Mouse (Mus musculus) WW6 (cell line): ENCODE measurements around the gene Fbxo24.

Experiments used
- DNase-seq: peaks from one replicate; pipeline ENCODE4 v3.0.0-alpha.2; 2013; ENCODE audit warnings: low read depth, low spot score

The Fbxo24 gene

DNA sequence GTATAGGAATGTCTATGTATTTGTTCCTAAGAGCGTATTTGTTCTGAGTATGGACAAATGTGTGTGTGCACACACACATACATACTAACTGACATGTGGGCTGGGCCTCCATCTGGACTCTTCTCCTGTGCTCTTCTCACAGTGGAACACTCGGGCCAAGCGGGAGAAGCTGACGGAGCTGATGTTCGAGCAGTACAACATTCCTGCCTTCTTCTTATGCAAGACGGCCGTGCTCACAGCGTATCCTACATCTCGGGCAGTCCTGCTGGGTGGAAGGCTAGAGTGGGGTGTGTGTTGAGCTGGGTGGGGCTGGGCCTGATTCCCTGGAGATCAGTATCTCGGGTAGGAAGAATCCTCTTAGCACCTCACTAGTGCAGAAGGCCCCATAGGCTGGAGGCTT is 65.8 kb downstream of the Fbxo24 start:
- no peak for DNase-seq
